Mouse (Mus musculus) liver, embryonic 14.5 days (tissue): ENCODE measurements around the gene Ubxn7. TPM values are rescaled to one million over a fixed set of nuclear protein-coding genes. Genes with fewer than 3 reads are reported as not detected.

Experiments
- ATAC-seq: fragments of 200-750 bp; cut with Nextera tagmentation; 2 replicates; pipeline ENCODE4 v1.8.0; 2017; ENCODE audit warnings: moderate number of reproducible peaks, mild to moderate bottlenecking, moderate library complexity; ENCODE audit not compliant: insufficient read depth
- DNase-seq, 3 experiments: peaks; one replicate each; pipeline ENCODE4 v3.0.0-alpha.2; 2012 to 2013; ENCODE audit warnings: low read depth in 3 of 3, low spot score in 3 of 3
- H3K27ac ChIP-seq: fragments of 300-500 bp; sonication (generic); 2 replicates; pipeline ENCODE4 v1.5.1; 2014; ENCODE audit warnings: moderate library complexity, mild to moderate bottlenecking, control low read depth, inconsistent platforms
- H3K27me3 ChIP-seq: fragments of 300-500 bp; sonication (generic); 2 replicates; pipeline ENCODE4 v1.6.1; 2014; ENCODE audit warnings: mild to moderate bottlenecking, low read length, moderate library complexity; ENCODE audit not compliant: control insufficient read depth, insufficient read depth
- H3K36me3 ChIP-seq: fragments of 300-500 bp; sonication (generic); replicated peaks from 2 replicates; pipeline ENCODE4 v1.6.1; 2014; ENCODE audit warnings: low read depth; ENCODE audit not compliant: control insufficient read depth, insufficient read depth
- H3K4me1 ChIP-seq, 2 experiments: fragments of 200-500 bp in 1 of 2; fragments of 300-500 bp in 1 of 2; sonication (generic) in 1 of 2; replicated peaks; 2 replicates each; pipeline ENCODE4 v1.6.1; 2012 to 2014; ENCODE audit warnings: antibody characterized with exemption in 1 of 2, inconsistent platforms in 1 of 2, low read length in 1 of 2; ENCODE audit not compliant: control insufficient read depth in 2 of 2, insufficient read depth in 2 of 2
- H3K4me2 ChIP-seq: fragments of 300-500 bp; sonication (generic); 2 replicates; pipeline ENCODE4 v1.6.1; 2014; ENCODE audit warnings: low read depth, mild to moderate bottlenecking, control low read depth, moderate library complexity
- H3K4me3 ChIP-seq, 2 experiments: fragments of 200-500 bp in 1 of 2; fragments of 300-500 bp in 1 of 2; sonication (generic) in 1 of 2; 2 replicates each; pipeline ENCODE4 v1.5.1; 2012 to 2014; ENCODE audit warnings: low read depth in 2 of 2, low read length in 2 of 2, mild to moderate bottlenecking in 2 of 2, control low read depth in 1 of 2, inconsistent platforms in 1 of 2, moderate library complexity in 1 of 2; ENCODE audit not compliant: insufficient read depth in 1 of 2
- H3K9ac ChIP-seq: fragments of 300-500 bp; sonication (generic); replicated peaks from 2 replicates; pipeline ENCODE4 v1.6.1; 2014; ENCODE audit warnings: mild to moderate bottlenecking, control low read depth, moderate library complexity
- H3K9me3 ChIP-seq: fragments of 300-500 bp; sonication (generic); 2 replicates; pipeline ENCODE4 v1.6.1; 2016; ENCODE audit warnings: low read length, mixed read lengths; ENCODE audit not compliant: control insufficient read depth
- CTCF ChIP-seq: IDR thresholded peaks from 2 replicates; pipeline ENCODE4 v1.5.1; 2016; ENCODE audit warnings: antibody characterized with exemption, low read depth, control low read depth
- EP300 ChIP-seq: IDR thresholded peaks from 2 replicates; pipeline ENCODE4 v1.6.1; 2016; ENCODE audit warnings: antibody characterized with exemption, low read depth
- WGBS: fragments of 180-500 bp; shearing (Covaris S2); extraction: QIAGEN DNeasy Blood & Tissue Kit; methylation state at CpG from one replicate; pipeline ENCODE4 v1.1.7; 2014; ENCODE audit not compliant: insufficient replicate concordance; 5-methylcytosine and 5-hydroxymethylcytosine counted together
- polyA plus RNA-seq, 2 experiments: library from polyadenylated mRNA; depleted of rRNA in 1 of 2; stranded (reverse) in 1 of 2; unstranded in 1 of 2; fragments of >200 nt; fragmentation: Nextera tagmentation in 1 of 2; extraction: Ambion mirVana in 1 of 2; gene quantifications; 2 replicates each; pipeline versions ENCODE4 v1.2.1 to v1.2.3; 2012 to 2014

The Ubxn7 gene
- polyA plus RNA-seq, 2 experiments: 5.1 to 5.4 TPM

DNA sequence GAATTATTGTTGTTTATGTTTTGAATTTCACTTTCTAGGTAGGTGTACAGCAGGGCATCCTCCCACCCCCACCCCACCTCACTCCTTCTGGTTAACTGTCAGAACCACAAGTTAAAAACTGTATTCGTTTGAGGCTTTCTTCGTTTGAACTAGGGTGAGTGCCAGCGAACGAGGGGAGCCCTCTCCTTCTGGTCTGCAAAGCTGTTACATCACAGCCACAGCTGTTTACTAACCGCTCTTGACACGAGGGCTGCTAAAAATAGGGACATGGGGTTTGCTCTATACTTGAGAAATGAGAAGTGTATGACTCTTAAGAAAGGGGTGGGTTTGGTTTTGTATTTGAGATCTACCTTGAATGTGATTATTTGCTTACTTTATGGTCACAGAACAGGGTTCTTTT, 102.0 kb downstream of the Ubxn7 start:
- H3K4me1 ChIP-seq: peaks cover 29 to 30% of the 10 kb centered on the region in 2 experiments
- H3K27ac ChIP-seq: 0 out of 2 replicates have a peak overlapping the region, but pooled peaks have one; percentile 24
- no peak overlapping the region for H3K4me3 ChIP-seq
- 0 out of 2 replicates have a peak overlapping the region, but pooled peaks have one; percentile 1 for H3K9ac ChIP-seq
- DNase-seq (no peak), ATAC-seq (no peak)
- H3K36me3 ChIP-seq: peaks cover 13% of the 10 kb centered on the region
- H3K4me2 ChIP-seq: peak overlapping the region; percentile 90
- WGBS: 9% methylated on average over 6 of the region's 6 CpGs
- no peak for TF ChIP-seq EP300
- H3K27me3 ChIP-seq: no peaks in the 10 kb centered on the region
- no peaks in the 10 kb centered on the region for H3K9me3 ChIP-seq

DNA sequence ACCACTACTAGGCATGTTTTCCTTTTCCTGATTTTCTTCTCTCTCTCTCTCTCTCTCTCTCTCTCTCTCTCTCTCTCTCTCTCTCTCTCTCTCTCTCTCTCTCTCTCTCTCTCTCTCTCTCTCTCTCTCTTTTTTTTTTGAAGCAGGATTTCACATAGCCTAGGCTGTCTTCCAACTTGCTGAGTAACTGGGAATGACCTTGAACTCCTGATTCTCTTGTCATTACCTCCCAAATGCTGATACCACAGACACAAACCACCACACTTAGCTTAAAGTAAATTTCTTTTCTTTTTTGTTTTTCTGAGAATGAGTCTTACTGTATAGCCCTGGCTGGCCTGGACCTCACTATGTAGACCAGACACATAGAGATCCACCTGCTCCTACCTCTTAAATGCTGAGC, 102.6 kb downstream of the Ubxn7 start:
- no peak for ATAC-seq
- Histone ChIP-seq H3K4me3 (no peak overlapping the region), H3K4me2 (no peak overlapping the region), H3K27me3 (no peaks in the 10 kb centered on the region), H3K36me3 (peaks cover 13% of the 10 kb centered on the region), H3K4me1 (peaks cover 23 to 27% of the 10 kb centered on the region in 2 experiments), H3K27ac (no peak overlapping the region), H3K9me3 (no peaks in the 10 kb centered on the region), H3K9ac (no peak overlapping the region)
- no peak for DNase-seq
- TF ChIP-seq CTCF: no peak

DNA sequence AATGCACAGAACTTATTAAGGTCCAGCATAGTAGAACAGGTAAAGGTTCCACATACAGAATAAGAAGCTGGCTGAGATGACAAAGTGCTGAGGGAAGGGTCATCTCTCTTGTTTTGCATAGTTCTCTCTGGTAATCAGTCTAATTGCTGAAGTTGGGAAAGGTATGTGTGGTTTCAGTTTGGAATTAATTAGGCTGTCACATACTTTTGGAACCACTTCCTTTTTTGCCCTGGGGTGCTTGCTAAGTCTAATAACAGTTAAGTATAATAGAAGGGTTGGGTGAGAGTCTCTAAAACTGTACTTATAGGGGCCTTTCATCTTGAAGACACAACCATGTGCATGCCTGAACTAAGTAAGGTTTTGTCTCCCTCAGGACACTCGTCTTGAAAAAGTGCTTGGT, 104.6 kb downstream of the Ubxn7 start:
- WGBS: 41% methylated on average over 1 of the region's 1 CpGs

DNA sequence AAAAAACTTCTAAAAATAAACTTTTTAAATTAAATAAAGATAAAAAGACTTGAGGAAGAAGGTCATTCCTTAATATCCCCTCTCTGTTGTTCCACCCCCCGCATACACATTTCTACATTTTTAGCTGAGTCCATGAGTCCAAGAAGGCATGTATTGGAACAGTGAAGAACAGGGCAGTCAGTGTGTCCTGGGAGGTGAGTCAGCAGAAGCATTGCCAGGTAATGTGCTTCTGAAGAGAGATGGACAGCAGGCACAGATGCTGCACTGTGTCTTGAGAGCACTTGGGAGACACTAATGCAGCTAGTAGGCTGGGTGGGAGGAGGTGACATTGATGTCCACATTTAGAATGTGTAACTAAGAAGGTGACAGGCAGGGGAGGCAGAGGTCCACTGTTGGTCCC, 105.2 kb downstream of the Ubxn7 start:
- no peaks in the 10 kb centered on the region for H3K9me3 ChIP-seq
- no peak overlapping the region for H3K4me2 ChIP-seq
- H3K4me1 ChIP-seq: peaks cover 13 to 20% of the 10 kb centered on the region in 2 experiments
- no peak overlapping the region for H3K4me3 ChIP-seq
- no peak for DNase-seq
- WGBS: 90% methylated on average over 1 of the region's 1 CpGs
- H3K36me3 ChIP-seq: peaks cover 21% of the 10 kb centered on the region
- H3K27me3 ChIP-seq: no peaks in the 10 kb centered on the region
- TF ChIP-seq CTCF: no peak
- TF ChIP-seq EP300: no peak
- no peak overlapping the region for H3K27ac ChIP-seq
- H3K9ac ChIP-seq: no peak overlapping the region
- ATAC-seq: no peak

More for the DNA sequence above, 104.6 kb downstream of the Ubxn7 start:
- Histone ChIP-seq H3K9me3 (no peaks in the 10 kb centered on the region), H3K4me1 (peaks cover 19 to 24% of the 10 kb centered on the region in 2 experiments), H3K4me2 (no peak overlapping the region), H3K4me3 (no peak overlapping the region), H3K27ac (no peak overlapping the region), H3K36me3 (peaks cover 21% of the 10 kb centered on the region), H3K27me3 (no peaks in the 10 kb centered on the region), H3K9ac (no peak overlapping the region)
- TF ChIP-seq CTCF (no peak), EP300 (no peak)
- ATAC-seq (no peak), DNase-seq (no peak)

DNA sequence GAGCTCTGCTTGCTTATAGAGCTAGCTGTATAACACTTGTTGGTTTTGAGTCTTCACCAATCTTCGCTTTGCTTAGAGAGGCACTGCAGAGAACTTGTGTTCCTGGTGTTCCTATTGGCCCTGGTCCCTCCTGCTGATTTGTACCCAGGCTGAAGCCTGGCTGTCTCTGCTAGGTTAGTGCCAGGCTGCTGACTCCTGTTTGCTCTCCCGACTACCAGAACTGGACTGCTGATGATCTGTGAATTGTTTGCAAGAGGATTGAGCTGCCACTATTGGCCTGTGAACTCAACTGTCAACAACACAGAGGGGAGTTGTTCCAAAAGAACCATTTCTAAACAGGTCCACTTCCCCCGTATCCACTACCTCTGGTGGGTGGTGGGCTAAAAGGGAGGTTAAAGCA, 109.4 kb downstream of the Ubxn7 start:
- Histone ChIP-seq H3K27ac (no peak overlapping the region), H3K9me3 (no peaks in the 10 kb centered on the region), H3K27me3 (no peaks in the 10 kb centered on the region), H3K36me3 (peaks cover 17% of the 10 kb centered on the region), H3K4me1 (peaks cover 18 to 23% of the 10 kb centered on the region in 2 experiments), H3K9ac (no peak overlapping the region), H3K4me3 (no peak overlapping the region), H3K4me2 (no peak overlapping the region)
- no peak for DNase-seq
- no peak for ATAC-seq
- TF ChIP-seq CTCF: no peak
- no peak for TF ChIP-seq EP300
- 80% methylated on average over 3 of the region's 3 CpGs for WGBS

Other genes with a start within 250 kb of the Ubxn7 start
- gene Pigx, start 232.5 kb upstream of the Ubxn7 start, polyA plus RNA-seq (2012; rRNA removed): 10.5 and 13.2 TPM in 2 replicates
- 25.5 and 28.8 TPM in 2 replicates for gene Pigx, start 232.5 kb upstream of the Ubxn7 start, polyA plus RNA-seq (2014; fragmentation: Nextera tagmentation; extraction: Ambion mirVana)
- gene Cep19, start 232.5 kb upstream of the Ubxn7 start, polyA plus RNA-seq (2012; rRNA removed): 1.3 and 2.1 TPM in 2 replicates
- gene Cep19, start 232.5 kb upstream of the Ubxn7 start, polyA plus RNA-seq (2014; fragmentation: Nextera tagmentation; extraction: Ambion mirVana): 4.0 and 4.3 TPM in 2 replicates
- gene Nrros, start 166.7 kb upstream of the Ubxn7 start, polyA plus RNA-seq (2012; rRNA removed): 11.6 and 13.2 TPM in 2 replicates
- 18.8 and 18.9 TPM in 2 replicates for gene Nrros, start 166.7 kb upstream of the Ubxn7 start, polyA plus RNA-seq (2014; fragmentation: Nextera tagmentation; extraction: Ambion mirVana)
- gene Bex6, start 152.4 kb upstream of the Ubxn7 start, polyA plus RNA-seq (2012; rRNA removed): 0.52 and 0.90 TPM in 2 replicates
- gene Bex6, start 152.4 kb upstream of the Ubxn7 start, polyA plus RNA-seq (2014; fragmentation: Nextera tagmentation; extraction: Ambion mirVana): 0.70 and 0.71 TPM in 2 replicates
- 2.7 and 4.0 TPM in 2 replicates for gene Fbxo45, start 85.1 kb upstream of the Ubxn7 start, polyA plus RNA-seq (2012; rRNA removed)
- 5.1 and 6.6 TPM in 2 replicates for gene Fbxo45, start 85.1 kb upstream of the Ubxn7 start, polyA plus RNA-seq (2014; fragmentation: Nextera tagmentation; extraction: Ambion mirVana)
- 4.8 and 7.9 TPM in 2 replicates for gene Wdr53, start 85.0 kb upstream of the Ubxn7 start, polyA plus RNA-seq (2012; rRNA removed)
- gene Wdr53, start 85.0 kb upstream of the Ubxn7 start, polyA plus RNA-seq (2014; fragmentation: Nextera tagmentation; extraction: Ambion mirVana): 11.2 and 11.5 TPM in 2 replicates
- not detected in 2 replicates for gene Smco1, start 60.8 kb upstream of the Ubxn7 start, polyA plus RNA-seq (2012; rRNA removed)
- gene Smco1, start 60.8 kb upstream of the Ubxn7 start, polyA plus RNA-seq (2014; fragmentation: Nextera tagmentation; extraction: Ambion mirVana): not detected in 2 replicates
- 3.7 and 6.1 TPM in 2 replicates for gene Rnf168, start 54.8 kb upstream of the Ubxn7 start, polyA plus RNA-seq (2012; rRNA removed)
- 11.3 and 13.8 TPM in 2 replicates for gene Rnf168, start 54.8 kb upstream of the Ubxn7 start, polyA plus RNA-seq (2014; fragmentation: Nextera tagmentation; extraction: Ambion mirVana)
- 0.04 TPM in 1 of 2 replicates, not detected in the other for gene Tm4sf19, start 68.2 kb downstream of the Ubxn7 start, polyA plus RNA-seq (2012; rRNA removed)
- gene Tm4sf19, start 68.2 kb downstream of the Ubxn7 start, polyA plus RNA-seq (2014; fragmentation: Nextera tagmentation; extraction: Ambion mirVana): not detected in 2 replicates
- gene Tctex1d2, start 87.4 kb downstream of the Ubxn7 start, polyA plus RNA-seq (2012; rRNA removed): 2.1 and 3.1 TPM in 2 replicates
- 6.4 and 7.2 TPM in 2 replicates for gene Tctex1d2, start 87.4 kb downstream of the Ubxn7 start, polyA plus RNA-seq (2014; fragmentation: Nextera tagmentation; extraction: Ambion mirVana)
- 12.8 and 16.3 TPM in 2 replicates for gene Pcyt1a, start 98.7 kb downstream of the Ubxn7 start, polyA plus RNA-seq (2012; rRNA removed)
- 40.3 and 41.6 TPM in 2 replicates for gene Pcyt1a, start 98.7 kb downstream of the Ubxn7 start, polyA plus RNA-seq (2014; fragmentation: Nextera tagmentation; extraction: Ambion mirVana)
- 0.16 and 0.25 TPM in 2 replicates for gene Slc51a, start 155.6 kb downstream of the Ubxn7 start, polyA plus RNA-seq (2012; rRNA removed)
- gene Slc51a, start 155.6 kb downstream of the Ubxn7 start, polyA plus RNA-seq (2014; fragmentation: Nextera tagmentation; extraction: Ambion mirVana): 1.1 and 1.2 TPM in 2 replicates
- not detected in 2 replicates for gene Zdhhc19, start 164.0 kb downstream of the Ubxn7 start, polyA plus RNA-seq (2012; rRNA removed)
- gene Zdhhc19, start 164.0 kb downstream of the Ubxn7 start, polyA plus RNA-seq (2014; fragmentation: Nextera tagmentation; extraction: Ambion mirVana): not detected in 2 replicates